17 mouse cellular contexts compared by ENCODE assay signal in the genomic region with DNA sequence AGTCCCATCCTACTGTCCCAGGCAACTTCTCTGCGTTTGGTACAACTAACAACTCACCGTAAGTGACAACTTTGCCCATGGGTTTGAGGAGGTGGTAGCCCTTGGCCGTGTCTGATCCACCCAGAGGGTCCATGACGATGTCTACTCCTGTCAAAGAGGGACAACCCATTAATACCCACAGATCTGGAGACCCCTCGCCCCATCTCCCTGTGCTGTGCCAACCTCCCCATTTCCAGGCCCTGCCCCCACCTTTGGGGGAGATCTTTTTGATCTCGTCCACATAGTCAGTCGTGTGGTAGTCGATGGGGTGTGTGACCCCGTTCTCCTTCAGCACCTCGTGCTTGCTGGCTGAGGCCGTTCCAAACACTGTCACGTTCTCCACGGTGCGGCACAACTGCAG. TPM values are rescaled to one million over a fixed set of nuclear protein-coding genes. Genes with fewer than 3 reads are reported as not detected.
DNase-seq lines count a peak whose midpoint lies in the region; ATAC-seq and TF ChIP-seq lines count a peak whose summit lies in the region.
"Had no signal": no experiment of that assay in that cellular context is flagged by ENCODE, and none has a peak within 500 bp of the region (broad histone marks: within the 10 kb centered on the region; RNA-seq: fewer than 3 reads in every experiment).

No protein-coding gene starts in this region.

- no peaks in the 10 kb centered on the region for H3K9me3 ChIP-seq in midbrain, embryonic 10.5 days (replicated peaks)
- no peaks in the 10 kb centered on the region for H3K9me3 ChIP-seq in midbrain, postnatal 0 days (ENCODE audit: low read length)
- no peaks in the 10 kb centered on the region for H3K9me3 ChIP-seq in forebrain, embryonic 13.5 days (replicated peaks)
- H3K9me3 ChIP-seq in hindbrain, postnatal 0 days (ENCODE audit: low read length), result no peaks in the 10 kb centered on the region
- H3K9me3 ChIP-seq: heart, embryonic 12.5 days; liver, embryonic 15.5 days had no signal

- TF ChIP-seq POLR2A in myocyte (IDR thresholded peaks at IDR 0.05; ENCODE audit: insufficient read length, low read depth), result peak; percentile 16

- DNase-seq in midbrain, embryonic 10.5 days (ENCODE audit: low spot score), result no peak
- DNase-seq in midbrain, postnatal 0 days (ENCODE audit: low spot score), result no peak
- no peak for DNase-seq in hindbrain, postnatal 0 days (ENCODE audit: low spot score)
- DNase-seq in left cerebral cortex, adult 2 months (ENCODE audit: extremely low spot score in 1 of 2, low spot score in 2 of 2), result no peak
- no peak for DNase-seq in gastrocnemius, postnatal 36 days
- DNase-seq: adrenal gland, adult 2 months; cerebellum, adult 2 months; gastrocnemius, adult 2 months; layer of hippocampus, adult 9-11 months; lung, postnatal 14 days had no signal

- H3K4me1 ChIP-seq in midbrain, embryonic 10.5 days, result peaks cover 79% of the 10 kb centered on the region
- peaks cover 23% of the 10 kb centered on the region for H3K4me1 ChIP-seq in midbrain, postnatal 0 days (ENCODE audit: insufficient read depth, low read length)
- H3K4me1 ChIP-seq in forebrain, embryonic 13.5 days, result peaks cover 37% of the 10 kb centered on the region
- peaks cover 19% of the 10 kb centered on the region for H3K4me1 ChIP-seq in hindbrain, postnatal 0 days (ENCODE audit: insufficient read depth, low read length)

- WGBS in midbrain, embryonic 10.5 days, result 74% methylated on average over 14 of the region's 14 CpGs
- 50% methylated on average over 14 of the region's 14 CpGs for WGBS in midbrain, postnatal 0 days
- 76% methylated on average over 14 of the region's 14 CpGs for WGBS in forebrain, embryonic 13.5 days
- 47% methylated on average over 14 of the region's 14 CpGs for WGBS in hindbrain, postnatal 0 days

- peak overlapping the region; percentile 32 for H3K4me3 ChIP-seq in midbrain, embryonic 10.5 days
- no peak overlapping the region for H3K4me3 ChIP-seq in midbrain, postnatal 0 days (ENCODE audit: low read depth, low read length)
- no peak overlapping the region for H3K4me3 ChIP-seq in forebrain, embryonic 13.5 days
- H3K4me3 ChIP-seq in hindbrain, postnatal 0 days (ENCODE audit: low read length), result no peak overlapping the region
- no peak overlapping the region for H3K4me3 ChIP-seq in myocyte
- no peak overlapping the region for H3K4me3 ChIP-seq in left cerebral cortex, adult 2 months
- H3K4me3 ChIP-seq: gastrocnemius, adult 2 months; heart, embryonic 12.5 days; liver, embryonic 15.5 days had no signal

- no peak for ATAC-seq in midbrain, postnatal 0 days (ENCODE audit: low FRiP score)
- ATAC-seq in forebrain, embryonic 13.5 days, result no peak
- no peak for ATAC-seq in hindbrain, postnatal 0 days
- ATAC-seq: Patski had no signal

- H3K36me3 ChIP-seq in midbrain, embryonic 10.5 days, result peaks cover 45% of the 10 kb centered on the region
- H3K36me3 ChIP-seq in midbrain, postnatal 0 days (ENCODE audit: insufficient read depth, low read length), result peaks cover 42% of the 10 kb centered on the region
- H3K36me3 ChIP-seq in forebrain, embryonic 13.5 days (ENCODE audit: poor library complexity, severe bottlenecking), result peaks cover 59% of the 10 kb centered on the region
- peaks cover 43% of the 10 kb centered on the region for H3K36me3 ChIP-seq in hindbrain, postnatal 0 days (ENCODE audit: insufficient read depth, low read length)
- H3K36me3 ChIP-seq in myocyte (ENCODE audit: control insufficient read depth, insufficient read depth), result peaks cover 29% of the 10 kb centered on the region

- peak overlapping the region; percentile 80 for H3K27ac ChIP-seq in midbrain, embryonic 10.5 days (replicated peaks)
- H3K27ac ChIP-seq in midbrain, postnatal 0 days (ENCODE audit: low read depth, low read length), result no peak overlapping the region; the same call in 1 of the 2 replicates
- H3K27ac ChIP-seq in forebrain, embryonic 13.5 days, result peak overlapping the region; percentile 51; the same call in 1 of the 2 replicates
- peak overlapping the region; percentile 27; the same call in 1 of the 2 replicates for H3K27ac ChIP-seq in hindbrain, postnatal 0 days
- H3K27ac ChIP-seq in left cerebral cortex, adult 2 months, result no peak overlapping the region
- H3K27ac ChIP-seq: gastrocnemius, adult 2 months; kidney, postnatal 0 days; liver, embryonic 15.5 days had no signal

- no peak overlapping the region for H3K9ac ChIP-seq in midbrain, postnatal 0 days (replicated peaks; ENCODE audit: low read length, poor library complexity, severe bottlenecking)
- no peak overlapping the region for H3K9ac ChIP-seq in forebrain, embryonic 13.5 days
- H3K9ac ChIP-seq in hindbrain, postnatal 0 days (replicated peaks; ENCODE audit: low read length), result no peak overlapping the region
- H3K9ac ChIP-seq: heart, embryonic 12.5 days; liver, embryonic 15.5 days had no signal

- no peak overlapping the region for H3K4me2 ChIP-seq in midbrain, postnatal 0 days (ENCODE audit: low read depth, low read length, poor library complexity, severe bottlenecking)
- peak overlapping the region; percentile 76 for H3K4me2 ChIP-seq in forebrain, embryonic 13.5 days
- H3K4me2 ChIP-seq in hindbrain, postnatal 0 days (ENCODE audit: low read depth, low read length), result peak overlapping the region; percentile 75; the same call in 1 of the 2 replicates
- H3K4me2 ChIP-seq in myocyte (ENCODE audit: low read depth), result no peak overlapping the region

- H3ac ChIP-seq in myocyte (ENCODE audit: control insufficient read depth, insufficient read length), result no peak overlapping the region

- peaks cover 20% of the 10 kb centered on the region for H3K79me2 ChIP-seq in myocyte (ENCODE audit: control insufficient read depth, insufficient read depth)

- no peak for TF ChIP-seq CTCF in midbrain, postnatal 0 days (IDR thresholded peaks at IDR 0.05)
- no peak for TF ChIP-seq CTCF in hindbrain, postnatal 0 days (IDR thresholded peaks at IDR 0.05; ENCODE audit: low read depth)
- no peak for TF ChIP-seq CTCF in left cerebral cortex, adult 2 months (IDR thresholded peaks at IDR 0.05)

- intact Hi-C loops in left cerebral cortex, adult 2 months (cut with DNase I), result no loop called here
- intact Hi-C loops in gastrocnemius, postnatal 36 days (cut with DNase I), result no loop called here

- peaks cover 24% of the 10 kb centered on the region for H3K27me3 ChIP-seq in midbrain, embryonic 10.5 days (ENCODE audit: low read depth, poor library complexity, severe bottlenecking)
- H3K27me3 ChIP-seq in midbrain, postnatal 0 days (ENCODE audit: insufficient read depth, low read length), result no peaks in the 10 kb centered on the region
- H3K27me3 ChIP-seq in forebrain, embryonic 13.5 days, result no peaks in the 10 kb centered on the region
- H3K27me3 ChIP-seq in hindbrain, postnatal 0 days (ENCODE audit: insufficient read depth, low read length), result no peaks in the 10 kb centered on the region
- H3K27me3 ChIP-seq in myocyte (ENCODE audit: control insufficient read depth, insufficient read depth, insufficient read length), result no peaks in the 10 kb centered on the region
- H3K27me3 ChIP-seq: heart, embryonic 12.5 days; Patski had no signal

RNA-seq across cellular contexts. Expression of gene Rnd2, which starts 2.7 kb away (rescaled TPM):
- polyA plus RNA-seq in midbrain, embryonic 10.5 days (2016; fragmentation: Nextera tagmentation; extraction: Ambion mirVana), result 38.8 and 57.7 TPM in 2 replicates
- total RNA-seq in midbrain, postnatal 0 days (2014; rRNA removed), result 90.5 and 96.3 TPM in 2 replicates
- polyA plus RNA-seq in midbrain, postnatal 0 days (2015; fragmentation: Nextera tagmentation; extraction: Ambion mirVana), result 95.7 and 104 TPM in 2 replicates
- polyA plus RNA-seq in forebrain, embryonic 13.5 days (2015; fragmentation: Nextera tagmentation; extraction: Ambion mirVana), result 155 and 197 TPM in 2 replicates
- 103 and 140 TPM in 2 replicates for total RNA-seq in hindbrain, postnatal 0 days (2014; rRNA removed)
- polyA plus RNA-seq in hindbrain, postnatal 0 days (2015; fragmentation: Nextera tagmentation; extraction: Ambion mirVana), result 143 and 154 TPM in 2 replicates
- polyA plus RNA-seq in myocyte (2012; fragmentation: generic; extraction: Trizol), result 20.9 TPM
- total RNA-seq in left cerebral cortex, adult 2 months (2021), result 100 to 1,000 TPM; 141 to 159 TPM
- total RNA-seq in gastrocnemius, postnatal 36 days (2021), result 1 to 10 TPM; 2.8 to 3.0 TPM

RNA-seq across cellular contexts. Expression of gene Vat1, which starts 3.9 kb away (rescaled TPM):
- polyA plus RNA-seq in midbrain, embryonic 10.5 days (2016; fragmentation: Nextera tagmentation; extraction: Ambion mirVana), result 36.1 and 47.7 TPM in 2 replicates
- total RNA-seq in midbrain, postnatal 0 days (2014; rRNA removed), result 313 and 334 TPM in 2 replicates
- polyA plus RNA-seq in midbrain, postnatal 0 days (2015; fragmentation: Nextera tagmentation; extraction: Ambion mirVana), result 143 and 146 TPM in 2 replicates
- polyA plus RNA-seq in forebrain, embryonic 13.5 days (2015; fragmentation: Nextera tagmentation; extraction: Ambion mirVana), result 61.3 and 67.0 TPM in 2 replicates
- total RNA-seq in hindbrain, postnatal 0 days (2014; rRNA removed), result 290 and 295 TPM in 2 replicates
- 106 and 114 TPM in 2 replicates for polyA plus RNA-seq in hindbrain, postnatal 0 days (2015; fragmentation: Nextera tagmentation; extraction: Ambion mirVana)
- 283 TPM for polyA plus RNA-seq in myocyte (2012; fragmentation: generic; extraction: Trizol)
- total RNA-seq in left cerebral cortex, adult 2 months (2021), result 10 to 100 TPM; 33.4 to 36.8 TPM
- 10 to 100 TPM; 11.5 to 12.3 TPM for total RNA-seq in gastrocnemius, postnatal 36 days (2021)

RNA-seq across cellular contexts. Expression of gene Ifi35, which starts 13.9 kb away (rescaled TPM):
- 3.2 and 4.0 TPM in 2 replicates for polyA plus RNA-seq in midbrain, embryonic 10.5 days (2016; fragmentation: Nextera tagmentation; extraction: Ambion mirVana)
- total RNA-seq in midbrain, postnatal 0 days (2014; rRNA removed), result 1.9 and 3.3 TPM in 2 replicates
- 4.5 TPM in 2 replicates for polyA plus RNA-seq in midbrain, postnatal 0 days (2015; fragmentation: Nextera tagmentation; extraction: Ambion mirVana)
- polyA plus RNA-seq in forebrain, embryonic 13.5 days (2015; fragmentation: Nextera tagmentation; extraction: Ambion mirVana), result 2.3 and 2.5 TPM in 2 replicates
- 3.9 and 4.2 TPM in 2 replicates for total RNA-seq in hindbrain, postnatal 0 days (2014; rRNA removed)
- polyA plus RNA-seq in hindbrain, postnatal 0 days (2015; fragmentation: Nextera tagmentation; extraction: Ambion mirVana), result 5.3 and 5.8 TPM in 2 replicates
- 24.8 TPM for polyA plus RNA-seq in myocyte (2012; fragmentation: generic; extraction: Trizol)
- 1 to 10 TPM; 2.4 to 3.2 TPM for total RNA-seq in left cerebral cortex, adult 2 months (2021)
- total RNA-seq in gastrocnemius, postnatal 36 days (2021), result 10 to 100 TPM in 1 of 2 experiments, 1 to 10 TPM in 1; 9.1 to 13.0 TPM

RNA-seq across cellular contexts. Expression of gene Rpl27, which starts 20.0 kb away (rescaled TPM):
- 382 and 448 TPM in 2 replicates for polyA plus RNA-seq in midbrain, embryonic 10.5 days (2016; fragmentation: Nextera tagmentation; extraction: Ambion mirVana)
- total RNA-seq in midbrain, postnatal 0 days (2014; rRNA removed), result 605 and 614 TPM in 2 replicates
- 227 and 260 TPM in 2 replicates for polyA plus RNA-seq in midbrain, postnatal 0 days (2015; fragmentation: Nextera tagmentation; extraction: Ambion mirVana)
- polyA plus RNA-seq in forebrain, embryonic 13.5 days (2015; fragmentation: Nextera tagmentation; extraction: Ambion mirVana), result 338 and 387 TPM in 2 replicates
- total RNA-seq in hindbrain, postnatal 0 days (2014; rRNA removed), result 535 and 538 TPM in 2 replicates
- polyA plus RNA-seq in hindbrain, postnatal 0 days (2015; fragmentation: Nextera tagmentation; extraction: Ambion mirVana), result 276 and 282 TPM in 2 replicates
- polyA plus RNA-seq in myocyte (2012; fragmentation: generic; extraction: Trizol), result 2,022 TPM
- 10 to 100 TPM; 31.5 to 34.7 TPM for total RNA-seq in left cerebral cortex, adult 2 months (2021)
- total RNA-seq in gastrocnemius, postnatal 36 days (2021), result 10 to 100 TPM; 35.1 to 42.1 TPM

RNA-seq across cellular contexts. Expression of gene Ptges3l, which starts 37.0 kb away (rescaled TPM):
- polyA plus RNA-seq in midbrain, embryonic 10.5 days (2016; fragmentation: Nextera tagmentation; extraction: Ambion mirVana), result 2.4 and 3.7 TPM in 2 replicates
- total RNA-seq in midbrain, postnatal 0 days (2014; rRNA removed), result 0.66 and 2.7 TPM in 2 replicates
- 2.9 TPM in 2 replicates for polyA plus RNA-seq in midbrain, postnatal 0 days (2015; fragmentation: Nextera tagmentation; extraction: Ambion mirVana)
- 1.2 TPM in 2 replicates for polyA plus RNA-seq in forebrain, embryonic 13.5 days (2015; fragmentation: Nextera tagmentation; extraction: Ambion mirVana)
- total RNA-seq in hindbrain, postnatal 0 days (2014; rRNA removed), result 0.31 and 0.58 TPM in 2 replicates
- polyA plus RNA-seq in hindbrain, postnatal 0 days (2015; fragmentation: Nextera tagmentation; extraction: Ambion mirVana), result 3.8 and 4.6 TPM in 2 replicates
- 58.8 TPM for polyA plus RNA-seq in myocyte (2012; fragmentation: generic; extraction: Trizol)
- total RNA-seq in left cerebral cortex, adult 2 months (2021), result 1 to 10 TPM; 2.3 to 4.2 TPM
- total RNA-seq in gastrocnemius, postnatal 36 days (2021), result 100 to 1,000 TPM in 1 of 2 experiments, 10 to 100 TPM in 1; 83.5 to 111 TPM
- total RNA-seq: hematopoietic stem cell, adult 5-6 weeks had no signal

Comparison
In these comparisons a context has a peak if more than half of its experiments do, and no peak if none do; other contexts are left out.
1. H3K27ac ChIP-seq: peak in midbrain, embryonic 10.5 days (single experiment), forebrain, embryonic 13.5 days (single experiment) and hindbrain, postnatal 0 days (single experiment); none in midbrain, postnatal 0 days (single experiment) and left cerebral cortex, adult 2 months (single experiment).
2. H3K4me2 ChIP-seq: peak in forebrain, embryonic 13.5 days (single experiment) and hindbrain, postnatal 0 days (single experiment); none in midbrain, postnatal 0 days (single experiment) and myocyte (single experiment).